Mouse (Mus musculus): ENCODE results near the gene Mall.

Mall gene

DNA sequence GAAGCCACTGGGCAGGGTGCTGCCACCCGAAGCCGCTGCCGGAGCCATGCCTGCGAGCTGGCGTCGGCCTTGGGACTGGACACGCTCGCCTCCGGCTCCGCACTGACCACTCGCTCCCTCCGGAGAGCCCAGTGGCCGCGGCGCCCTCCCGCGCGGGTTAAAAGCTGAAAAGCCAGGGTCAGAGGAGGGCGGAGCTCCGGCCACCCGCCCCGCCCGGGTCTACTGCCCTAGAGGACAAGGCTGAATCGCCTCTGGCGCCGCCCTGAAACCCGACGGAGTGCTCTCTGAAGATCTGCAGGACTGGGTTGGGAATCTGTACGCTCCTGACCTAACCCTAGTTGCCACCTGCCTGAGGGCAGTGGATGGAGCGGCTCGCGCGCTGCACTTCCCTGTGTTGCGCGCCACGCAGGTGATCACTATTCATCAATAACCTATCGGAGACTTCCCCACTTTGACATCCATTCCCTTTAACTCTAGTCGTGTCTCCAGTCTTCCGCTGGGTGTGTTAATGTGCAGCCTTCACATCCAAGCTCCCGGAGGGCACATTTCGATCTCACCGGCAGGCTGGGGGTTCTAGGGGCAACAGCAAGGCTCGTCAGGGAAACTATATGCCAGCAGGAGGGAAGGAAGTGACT lies 73.5 kb downstream of the Mall start, which contains the start of gene Mal:
Gene Mal, minus strand, starts transcription at position 610 of the 635 bp plus-strand sequence.
- in situ Hi-C loops (cut with MboI; ENCODE audit: low pct_unique_long_range_greater_than_20kb in 1 of 2, low sequenced_read_pairs in 2 of 2, unreplicated experiment in 1 of 2) = no loop called here

DNA sequence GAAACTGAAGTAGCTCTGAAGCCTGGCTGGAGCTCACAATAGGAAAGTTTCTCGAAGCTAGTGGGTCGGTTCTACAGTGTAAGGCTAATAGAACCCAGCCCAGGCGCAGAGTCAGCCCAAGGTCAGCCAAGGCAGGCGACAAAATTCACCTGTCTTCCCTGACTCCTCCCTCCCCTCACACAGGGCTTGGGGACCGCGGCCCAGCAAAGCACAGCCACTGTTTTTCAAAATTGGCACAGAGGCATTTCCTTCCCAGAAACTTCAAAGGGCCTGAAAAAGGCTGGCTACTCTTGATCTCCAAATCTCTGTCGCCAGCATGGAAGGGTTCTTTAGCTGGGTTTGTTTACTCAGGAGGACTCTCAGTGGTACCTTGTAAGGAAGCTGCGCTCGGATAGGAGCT lies 74.3 kb downstream of the Mall start:
- in situ Hi-C loops (cut with MboI; ENCODE audit: low pct_unique_long_range_greater_than_20kb in 1 of 2, low sequenced_read_pairs in 2 of 2, unreplicated experiment in 1 of 2) = no loop called here

DNA sequence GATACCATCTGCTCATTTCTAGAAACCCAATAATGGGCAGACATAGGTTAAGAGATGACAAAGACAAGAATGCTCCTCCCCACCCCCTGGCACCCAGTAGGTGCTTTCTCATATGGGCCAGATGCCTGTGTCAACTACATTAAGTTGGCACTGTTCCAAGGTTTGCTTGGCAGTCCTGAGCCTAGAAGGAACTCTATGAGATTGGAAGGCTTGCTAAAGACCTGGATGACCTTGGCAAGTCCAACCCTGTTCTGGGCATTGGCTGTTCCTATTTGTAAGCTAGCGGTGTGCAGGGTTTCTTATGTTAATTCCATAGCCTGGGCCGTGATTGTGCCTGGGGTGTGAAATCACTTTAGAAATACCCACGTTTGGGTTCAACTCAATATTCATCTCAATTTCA lies 74.9 kb downstream of the Mall start:
- in situ Hi-C loops (cut with MboI; ENCODE audit: low pct_unique_long_range_greater_than_20kb in 1 of 2, low sequenced_read_pairs in 2 of 2, unreplicated experiment in 1 of 2) = no loop called here

Data from mouse embryonic stem cell (cell line).